Mouse (Mus musculus): Measurements from ENCODE around the gene E2f1.

GRCm38 (mm10) chr2:154604156-154604555 is 34.5 kb upstream of the E2f1 start:
- no peak for TF ChIP-seq CTCF (IDR thresholded peaks at IDR 0.05; ENCODE audit: low read depth, low read length)
- no peak for TF ChIP-seq POLR2A (IDR thresholded peaks at IDR 0.05; ENCODE audit: borderline replicate concordance, low read depth, low read length)

All from bone marrow macrophage, adult 2 months (primary cell).